Mouse (Mus musculus) intestine, embryonic 16.5 days (tissue): ENCODE results near the gene Rapgef4. TPM values are rescaled to one million over a fixed set of nuclear protein-coding genes. Genes with fewer than 3 reads are reported as not detected.

Source experiments
- ATAC-seq: fragments of 200-750 bp; cut with Nextera tagmentation; 2 replicates; pipeline ENCODE4 v1.8.0; 2017; ENCODE audit warnings: moderate TSS enrichment, moderate library complexity
- H3K27ac ChIP-seq: fragments of 300-500 bp; sonication (generic); 2 replicates; pipeline ENCODE4 v1.5.1; 2014; ENCODE audit warnings: mild to moderate bottlenecking, low read length
- H3K27me3 ChIP-seq: fragments of 300-500 bp; sonication (generic); replicated peaks from 2 replicates; pipeline ENCODE4 v1.6.1; 2014; ENCODE audit warnings: low read length, control low read depth, mixed read lengths; ENCODE audit not compliant: control insufficient read depth, insufficient read depth
- H3K36me3 ChIP-seq: fragments of 300-500 bp; sonication (generic); 2 replicates; pipeline ENCODE4 v1.6.1; 2014; ENCODE audit warnings: low read length, control low read depth; ENCODE audit not compliant: control insufficient read depth, insufficient read depth
- H3K4me1 ChIP-seq: fragments of 300-500 bp; sonication (generic); 2 replicates; pipeline ENCODE4 v1.6.1; 2014; ENCODE audit warnings: low read length, control low read depth, mixed read lengths; ENCODE audit not compliant: control insufficient read depth, insufficient read depth
- H3K4me2 ChIP-seq: fragments of 300-500 bp; sonication (generic); 2 replicates; pipeline ENCODE4 v1.6.1; 2014; ENCODE audit warnings: low read depth, low read length, control low read depth
- H3K4me3 ChIP-seq: fragments of 300-500 bp; sonication (generic); 2 replicates; pipeline ENCODE4 v1.5.1; 2014; ENCODE audit warnings: mild to moderate bottlenecking, low read length
- H3K9ac ChIP-seq: fragments of 300-500 bp; sonication (generic); 2 replicates; pipeline ENCODE4 v1.6.1; 2014; ENCODE audit warnings: low read depth, low read length
- H3K9me3 ChIP-seq: fragments of 300-500 bp; sonication (generic); 2 replicates; pipeline ENCODE4 v1.6.1; 2016; ENCODE audit warnings: low read length, control low read depth; ENCODE audit not compliant: control insufficient read depth
- WGBS: fragments of 180-500 bp; shearing (Covaris S2); extraction: QIAGEN DNeasy Blood & Tissue Kit; methylation state at CpG from one replicate; pipeline ENCODE4 v1.1.7; 2014; 5-methylcytosine and 5-hydroxymethylcytosine counted together
- polyA plus RNA-seq: library from polyadenylated mRNA; unstranded; fragments of >200 nt; fragmentation: Nextera tagmentation; extraction: Ambion mirVana; gene quantifications from 2 replicates; pipeline ENCODE4 v1.2.1, GENCODE M21; 2015

The Rapgef4 gene
- polyA plus RNA-seq, 1 experiment from 2014 or later, result 2.8 TPM

DNA sequence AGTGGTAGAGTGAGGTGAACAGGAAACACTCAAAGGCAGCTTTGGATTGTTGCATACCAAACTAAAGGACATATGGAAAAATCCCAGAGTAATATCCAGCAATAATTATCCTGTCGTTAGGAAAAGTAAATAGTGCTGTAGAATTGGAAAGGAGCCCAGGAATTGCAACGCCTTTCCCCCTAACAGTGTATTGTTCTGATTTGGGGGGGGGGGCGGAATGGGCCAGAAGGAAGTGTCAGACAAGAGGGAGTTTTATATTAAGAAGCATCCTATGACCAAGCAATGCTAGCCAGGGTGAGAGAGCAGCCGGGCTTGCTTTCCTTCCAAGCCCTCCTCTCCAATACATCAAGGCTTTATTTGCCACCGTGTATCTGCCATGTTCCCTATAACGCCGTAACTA, 113.4 kb downstream of the Rapgef4 start:
- Histone ChIP-seq H3K36me3 (no peaks in the 10 kb centered on the region), H3K4me3 (no peak overlapping the region), H3K9me3 (no peaks in the 10 kb centered on the region), H3K27me3 (no peaks in the 10 kb centered on the region), H3K4me1 (peaks cover 21% of the 10 kb centered on the region), H3K27ac (peak overlapping the region; percentile 43), H3K9ac (no peak overlapping the region), H3K4me2 (no peak overlapping the region)
- ATAC-seq, result peak; percentile 48; the same call in 1 of the 2 replicates
- WGBS, result 48% methylated on average over 7 of the region's 7 CpGs

GRCm38 (mm10) chr2:72095002-72095401, 114.0 kb downstream of the Rapgef4 start:
- no peaks in the 10 kb centered on the region for H3K9me3 ChIP-seq
- WGBS, result 46% methylated on average over 6 of the region's 6 CpGs
- peak overlapping the region; percentile 26; the same call in 1 of the 2 replicates for H3K27ac ChIP-seq
- no peak for ATAC-seq
- peaks cover 21% of the 10 kb centered on the region for H3K4me1 ChIP-seq
- H3K9ac ChIP-seq, result no peak overlapping the region
- no peaks in the 10 kb centered on the region for H3K27me3 ChIP-seq
- H3K4me3 ChIP-seq, result no peak overlapping the region
- H3K36me3 ChIP-seq, result no peaks in the 10 kb centered on the region
- H3K4me2 ChIP-seq, result no peak overlapping the region

DNA sequence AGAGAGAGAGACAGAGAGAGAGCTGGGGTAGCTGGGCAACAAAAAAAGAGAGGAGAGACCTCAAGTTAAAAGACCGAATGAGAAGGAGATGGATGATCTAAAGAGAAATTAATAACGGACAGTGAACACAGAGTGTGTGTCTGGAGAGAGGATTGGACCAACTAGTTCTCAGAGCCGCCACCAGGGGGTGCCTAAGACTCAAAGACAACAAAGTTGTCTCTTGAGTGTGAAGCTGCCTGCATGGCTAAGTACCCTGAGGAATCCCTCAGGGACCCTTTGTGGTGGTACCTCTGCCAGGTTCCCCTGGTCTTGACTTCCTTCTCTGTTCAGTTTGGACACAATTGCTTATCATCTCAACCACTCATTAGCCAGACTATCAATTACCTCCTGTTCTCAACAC, 115.3 kb downstream of the Rapgef4 start:
- Histone ChIP-seq H3K9me3 (no peaks in the 10 kb centered on the region), H3K4me2 (no peak overlapping the region), H3K4me1 (peaks cover 21% of the 10 kb centered on the region), H3K9ac (no peak overlapping the region), H3K27ac (no peak overlapping the region), H3K4me3 (no peak overlapping the region), H3K36me3 (no peaks in the 10 kb centered on the region), H3K27me3 (no peaks in the 10 kb centered on the region)
- 35% methylated on average over 3 of the region's 3 CpGs for WGBS
- ATAC-seq, result no peak

DNA sequence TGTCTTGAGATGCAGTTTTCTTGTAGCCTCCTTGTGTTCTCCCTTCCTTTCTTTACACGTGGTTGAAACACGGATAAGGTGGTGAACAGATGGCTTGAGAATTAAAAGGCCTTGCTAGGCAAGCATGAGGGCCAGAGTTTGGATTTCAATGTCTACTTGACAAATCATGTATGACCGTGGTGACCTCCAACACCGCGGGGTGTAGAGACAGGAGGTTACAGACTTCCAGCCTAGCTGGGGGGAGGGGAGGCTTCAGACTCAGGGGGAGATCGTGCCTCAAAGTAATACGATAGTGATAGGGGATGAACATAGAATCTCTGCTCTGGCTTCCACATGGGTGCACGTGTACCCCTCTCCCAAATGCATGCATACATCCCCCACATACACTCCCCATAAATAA, 117.3 kb downstream of the Rapgef4 start:
- no peak overlapping the region for H3K9ac ChIP-seq
- no peaks in the 10 kb centered on the region for H3K27me3 ChIP-seq
- H3K4me1 ChIP-seq, result peaks cover 14% of the 10 kb centered on the region
- WGBS, result 87% methylated on average over 8 of the region's 8 CpGs
- no peaks in the 10 kb centered on the region for H3K36me3 ChIP-seq
- no peak overlapping the region for H3K4me3 ChIP-seq
- no peak overlapping the region for H3K27ac ChIP-seq
- no peaks in the 10 kb centered on the region for H3K9me3 ChIP-seq
- no peak overlapping the region for H3K4me2 ChIP-seq
- no peak for ATAC-seq

- H3K9me3 ChIP-seq, result no peaks in the 10 kb centered on the region
- ATAC-seq, result no peak
- no peaks in the 10 kb centered on the region for H3K27me3 ChIP-seq
- H3K36me3 ChIP-seq, result no peaks in the 10 kb centered on the region
- H3K4me1 ChIP-seq, result no peaks in the 10 kb centered on the region
- no peak overlapping the region for H3K4me2 ChIP-seq
- H3K27ac ChIP-seq, result no peak overlapping the region
- H3K9ac ChIP-seq, result no peak overlapping the region
- H3K4me3 ChIP-seq, result no peak overlapping the region
- WGBS, result 69% methylated on average over 8 of the region's 8 CpGs
Measured at GRCm38 (mm10) chr2:72104604-72105003, 123.6 kb downstream of the Rapgef4 start.

DNA sequence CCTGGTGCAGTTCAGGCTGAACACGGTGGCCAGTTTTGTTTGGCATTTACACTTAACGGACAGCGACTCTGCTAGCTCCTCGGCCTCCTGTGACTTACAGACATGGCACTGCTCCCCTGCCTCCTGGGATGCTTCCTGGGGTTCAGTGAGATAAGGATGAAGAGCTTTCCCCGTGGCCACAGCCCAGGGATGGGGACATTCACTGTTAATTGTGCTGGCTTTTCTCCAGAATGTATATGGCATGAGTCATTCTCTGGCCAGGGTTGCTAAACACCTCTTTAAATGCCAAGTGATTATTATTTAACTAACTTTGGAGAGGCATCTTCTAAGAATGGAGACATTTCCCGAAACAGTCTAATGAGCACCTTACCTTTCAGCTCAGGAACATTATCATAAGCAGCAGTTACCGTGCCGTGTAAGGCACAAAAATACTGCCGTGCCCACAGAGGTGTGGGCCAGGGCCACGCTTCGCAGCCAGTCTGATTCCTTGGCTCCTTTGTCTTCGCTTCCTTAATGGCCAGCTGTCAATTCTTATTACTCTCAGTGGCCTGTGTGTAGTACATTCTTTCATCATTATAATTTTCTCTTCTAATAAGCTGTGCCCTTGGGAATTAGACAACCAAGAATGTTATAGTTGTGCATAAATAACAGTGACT, 126.6 kb downstream of the Rapgef4 start:
- no peaks in the 10 kb centered on the region for H3K36me3 ChIP-seq
- H3K4me3 ChIP-seq, result no peak overlapping the region
- 68% methylated on average over 12 of the region's 12 CpGs for WGBS
- no peaks in the 10 kb centered on the region for H3K9me3 ChIP-seq
- no peaks in the 10 kb centered on the region for H3K27me3 ChIP-seq
- H3K4me2 ChIP-seq, result no peak overlapping the region
- H3K4me1 ChIP-seq, result no peaks in the 10 kb centered on the region
- ATAC-seq, result no peak
- H3K27ac ChIP-seq, result no peak overlapping the region
- H3K9ac ChIP-seq, result no peak overlapping the region

DNA sequence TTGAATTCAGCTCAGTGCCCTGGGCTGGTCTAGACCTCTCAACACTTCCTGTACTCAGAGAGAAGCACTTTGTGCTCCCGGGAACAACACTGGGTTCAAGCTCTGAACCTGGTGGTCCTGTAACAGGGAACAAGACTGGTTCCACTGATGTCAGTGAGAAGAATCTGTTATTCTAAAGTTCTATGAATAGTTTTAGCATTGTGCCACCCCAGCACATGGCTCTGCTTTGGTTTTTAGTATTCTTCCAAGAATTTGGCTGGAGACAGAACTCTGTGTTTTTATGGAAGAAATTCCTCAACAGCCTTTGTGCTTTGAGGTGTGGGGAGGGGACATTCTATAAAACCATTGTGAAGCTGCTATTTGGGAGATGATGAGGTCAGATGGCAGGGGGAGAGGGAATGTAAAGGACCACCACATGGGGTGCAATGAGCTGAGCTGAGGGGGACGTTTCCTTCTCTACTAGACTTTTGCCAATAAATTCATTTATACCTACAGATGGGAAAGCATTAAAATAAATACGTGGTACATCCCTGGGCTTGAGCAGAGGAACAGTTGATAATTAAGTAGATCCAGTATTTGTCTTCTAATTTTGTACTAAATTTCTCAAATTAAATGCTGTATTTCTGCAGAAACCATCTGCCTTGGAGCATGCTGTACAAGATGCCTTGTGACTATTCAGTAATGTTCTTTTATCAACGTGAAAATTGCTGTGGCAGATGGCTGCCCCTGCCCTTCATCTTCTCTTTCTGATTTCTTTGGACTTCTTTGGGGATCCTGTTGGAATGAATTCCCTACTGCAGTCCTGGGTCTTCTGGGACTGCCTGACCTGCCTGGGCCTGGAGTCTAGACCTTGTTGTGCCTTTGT, 127.6 kb downstream of the Rapgef4 start:
- 68% methylated on average over 4 of the region's 4 CpGs for WGBS
- Histone ChIP-seq H3K36me3 (no peaks in the 10 kb centered on the region), H3K27ac (no peak overlapping the region), H3K9ac (no peak overlapping the region), H3K27me3 (no peaks in the 10 kb centered on the region), H3K4me3 (no peak overlapping the region), H3K4me2 (no peak overlapping the region), H3K4me1 (no peaks in the 10 kb centered on the region), H3K9me3 (no peaks in the 10 kb centered on the region)
- no peak for ATAC-seq

GRCm38 (mm10) chr2:72110404-72110803, 129.4 kb downstream of the Rapgef4 start:
- H3K27ac ChIP-seq, result no peak overlapping the region
- H3K9ac ChIP-seq, result no peak overlapping the region
- 79% methylated on average over 5 of the region's 5 CpGs for WGBS
- no peaks in the 10 kb centered on the region for H3K36me3 ChIP-seq
- no peak overlapping the region for H3K4me2 ChIP-seq
- H3K9me3 ChIP-seq, result no peaks in the 10 kb centered on the region
- H3K27me3 ChIP-seq, result no peaks in the 10 kb centered on the region
- ATAC-seq, result no peak
- no peaks in the 10 kb centered on the region for H3K4me1 ChIP-seq
- H3K4me3 ChIP-seq, result no peak overlapping the region

GRCm38 (mm10) chr2:72113716-72114115, 132.7 kb downstream of the Rapgef4 start:
- no peak for ATAC-seq
- no peaks in the 10 kb centered on the region for H3K9me3 ChIP-seq
- H3K4me3 ChIP-seq, result no peak overlapping the region
- no peak overlapping the region for H3K4me2 ChIP-seq
- H3K36me3 ChIP-seq, result no peaks in the 10 kb centered on the region
- no peak overlapping the region for H3K9ac ChIP-seq
- no peaks in the 10 kb centered on the region for H3K4me1 ChIP-seq
- whole genome bisulfite sequencing, result 39% methylated on average over 5 of the region's 5 CpGs
- no peaks in the 10 kb centered on the region for H3K27me3 ChIP-seq
- peak overlapping the region; percentile 38 for H3K27ac ChIP-seq
